Mouse (Mus musculus) midbrain, embryonic 14.5 days (tissue): Measurements from ENCODE around the gene Txndc16. TPM values are rescaled to one million over a fixed set of nuclear protein-coding genes. Genes with fewer than 3 reads are reported as not detected.

Experiments
- ATAC-seq: fragments of 200-750 bp; cut with Nextera tagmentation; 2 replicates; pipeline ENCODE4 v1.8.0; 2017; ENCODE audit warnings: moderate number of reproducible peaks, moderate library complexity; ENCODE audit not compliant: low FRiP score, low TSS enrichment
- DNase-seq: peaks from one replicate; pipeline ENCODE4 v3.0.0-alpha.2; 2015
- H3K27ac ChIP-seq: fragments of 300-500 bp; sonication (generic); replicated peaks from 2 replicates; pipeline ENCODE4 v1.5.1; 2014; ENCODE audit warnings: mild to moderate bottlenecking, low read depth, low read length, moderate library complexity
- H3K27me3 ChIP-seq: fragments of 300-500 bp; sonication (generic); 2 replicates; pipeline ENCODE4 v1.6.1; 2014; ENCODE audit warnings: low read length, control low read depth, mixed read lengths; ENCODE audit not compliant: control insufficient read depth, insufficient read depth
- H3K36me3 ChIP-seq: fragments of 300-500 bp; sonication (generic); 2 replicates; pipeline ENCODE4 v1.6.1; 2014; ENCODE audit warnings: low read length, control low read depth; ENCODE audit not compliant: control insufficient read depth, insufficient read depth
- H3K4me1 ChIP-seq: fragments of 300-500 bp; sonication (generic); 2 replicates; pipeline ENCODE4 v1.6.1; 2014; ENCODE audit warnings: mild to moderate bottlenecking, antibody characterized with exemption, low read length, control low read depth; ENCODE audit not compliant: control insufficient read depth, insufficient read depth
- H3K4me2 ChIP-seq: fragments of 300-500 bp; sonication (generic); 2 replicates; pipeline ENCODE4 v1.6.1; 2014; ENCODE audit warnings: mild to moderate bottlenecking, low read length, moderate library complexity
- H3K4me3 ChIP-seq: fragments of 300-500 bp; sonication (generic); replicated peaks from 2 replicates; pipeline ENCODE4 v1.5.1; 2014; ENCODE audit warnings: low read depth, low read length
- H3K9ac ChIP-seq: fragments of 300-500 bp; sonication (generic); replicated peaks from 2 replicates; pipeline ENCODE4 v1.6.1; 2014; ENCODE audit warnings: mild to moderate bottlenecking, low read length, moderate library complexity
- H3K9me3 ChIP-seq: fragments of 300-500 bp; sonication (generic); 2 replicates; pipeline ENCODE4 v1.6.1; 2016; ENCODE audit warnings: low read length, control low read depth, mixed read lengths; ENCODE audit not compliant: control insufficient read depth
- WGBS: fragments of 180-500 bp; shearing (Covaris S2); extraction: QIAGEN DNeasy Blood & Tissue Kit; methylation state at CpG from one replicate; pipeline ENCODE4 v1.1.7; 2014; 5-methylcytosine and 5-hydroxymethylcytosine counted together
- polyA plus RNA-seq: library from polyadenylated mRNA; unstranded; fragments of >200 nt; fragmentation: Nextera tagmentation; extraction: Ambion mirVana; gene quantifications from 2 replicates; pipeline ENCODE4 v1.2.1, GENCODE M21; 2014

Gene Txndc16
- polyA plus RNA-seq = 28.4 and 40.0 TPM in 2 replicates

GRCm38 (mm10) chr14:45220090-45220956 is at the start of gene Txndc16:
Gene Txndc16, minus strand, starts transcription at chr14:45220328.
- H3K4me1 ChIP-seq = peaks cover 14% of the 10 kb centered on the region
- H3K9ac ChIP-seq = peak within 1 kb of the TSS; percentile 85
- H3K27me3 ChIP-seq = no peaks in the 10 kb centered on the region
- H3K36me3 ChIP-seq = no peaks in the 10 kb centered on the region
- peak within 1 kb of the TSS; percentile 73 for H3K4me3 ChIP-seq
- ATAC-seq = peak; percentile 47
- H3K4me2 ChIP-seq = peak within 1 kb of the TSS; percentile 72
- H3K9me3 ChIP-seq = no peaks in the 10 kb centered on the region
- WGBS = under 1% methylated on average over 59 of the region's 59 CpGs
- peak within 1 kb of the TSS; percentile 95 for H3K27ac ChIP-seq
- peak; percentile 93 for DNase-seq

- peaks cover 13% of the 10 kb centered on the region for H3K36me3 ChIP-seq
- no peaks in the 10 kb centered on the region for H3K27me3 ChIP-seq
- no peaks in the 10 kb centered on the region for H3K4me1 ChIP-seq
- H3K9me3 ChIP-seq = peaks cover 3% of the 10 kb centered on the region; the same call in 1 of the 2 replicates
- 88% methylated on average over 3 of the region's 3 CpGs for WGBS
- no peak overlapping the region for H3K9ac ChIP-seq
- H3K4me3 ChIP-seq = no peak overlapping the region
- ATAC-seq = no peak
- no peak overlapping the region for H3K27ac ChIP-seq
- no peak for DNase-seq
- H3K4me2 ChIP-seq = no peak overlapping the region
Measured at GRCm38 (mm10) chr14:45263831-45264592, 43.9 kb upstream of the Txndc16 start.

- WGBS = 91% methylated on average over 4 of the region's 4 CpGs
- ATAC-seq = no peak
Measured at GRCm38 (mm10) chr14:45251548-45252076, 31.5 kb upstream of the Txndc16 start.

GRCm38 (mm10) chr14:45241613-45242012 is 21.5 kb upstream of the Txndc16 start:
- Histone ChIP-seq H3K4me1 (no peaks in the 10 kb centered on the region), H3K27ac (no peak overlapping the region), H3K36me3 (peaks cover 4% of the 10 kb centered on the region), H3K4me2 (no peak overlapping the region), H3K9ac (no peak overlapping the region), H3K27me3 (no peaks in the 10 kb centered on the region), H3K4me3 (no peak overlapping the region), H3K9me3 (no peaks in the 10 kb centered on the region)
- no peak for DNase-seq
- ATAC-seq = no peak
- WGBS = 54% methylated on average over 1 of the region's 1 CpGs

More at GRCm38 (mm10) chr14:45251548-45252076, 31.5 kb upstream of the Txndc16 start:
- Histone ChIP-seq H3K27ac (no peak overlapping the region), H3K36me3 (peaks cover 23% of the 10 kb centered on the region), H3K9ac (no peak overlapping the region), H3K27me3 (no peaks in the 10 kb centered on the region), H3K4me3 (no peak overlapping the region), H3K4me1 (no peaks in the 10 kb centered on the region), H3K4me2 (no peak overlapping the region), H3K9me3 (no peaks in the 10 kb centered on the region)
- DNase-seq = no peak

GRCm38 (mm10) chr14:45239042-45239441 is 18.9 kb upstream of the Txndc16 start:
- H3K4me3 ChIP-seq = no peak overlapping the region
- WGBS = 76% methylated on average over 2 of the region's 2 CpGs
- H3K9me3 ChIP-seq = no peaks in the 10 kb centered on the region
- DNase-seq (no peak), ATAC-seq (no peak)
- no peak overlapping the region for H3K9ac ChIP-seq
- no peaks in the 10 kb centered on the region for H3K36me3 ChIP-seq
- H3K4me1 ChIP-seq = no peaks in the 10 kb centered on the region
- H3K27me3 ChIP-seq = no peaks in the 10 kb centered on the region
- H3K4me2 ChIP-seq = no peak overlapping the region
- no peak overlapping the region for H3K27ac ChIP-seq

- Histone ChIP-seq H3K36me3 (no peaks in the 10 kb centered on the region), H3K9me3 (no peaks in the 10 kb centered on the region), H3K27ac (peak overlapping the region; percentile 95), H3K4me2 (peak overlapping the region; percentile 52), H3K9ac (peak overlapping the region; percentile 85), H3K4me3 (peak overlapping the region; percentile 73), H3K27me3 (no peaks in the 10 kb centered on the region), H3K4me1 (peaks cover 14% of the 10 kb centered on the region)
- 7% methylated on average over 11 of the region's 11 CpGs for WGBS
- no peak for DNase-seq
- ATAC-seq = no peak
Measured at GRCm38 (mm10) chr14:45220957-45221630, 966 bp upstream of the Txndc16 start.

GRCm38 (mm10) chr14:45219281-45220089 is 643 bp downstream of the Txndc16 start, which contains the start of gene Gpr137c:
Gene Gpr137c, plus strand, starts transcription at chr14:45219717.
- ATAC-seq (peak; percentile 97), DNase-seq (peak; percentile 100)
- Histone ChIP-seq H3K9me3 (no peaks in the 10 kb centered on the region), H3K36me3 (no peaks in the 10 kb centered on the region), H3K9ac (peak within 1 kb of the TSS; percentile 85), H3K27me3 (no peaks in the 10 kb centered on the region), H3K4me1 (peaks cover 14% of the 10 kb centered on the region), H3K4me2 (peak within 1 kb of the TSS; percentile 72), H3K27ac (peak within 1 kb of the TSS; percentile 95), H3K4me3 (peak within 1 kb of the TSS; percentile 73)
- under 1% methylated on average over 84 of the region's 86 CpGs for WGBS
